Mouse (Mus musculus) spleen, adult 12 weeks (tissue): Measurements from ENCODE around the gene Wdr86.
"Not testable (repeated sequence)": the region's sequence is repeated elsewhere in the genome, so short reads cannot be mapped to it uniquely, and the experiment has no call there.

Experiments
- DNase-seq: peaks from one replicate; pipeline ENCODE4 v3.0.0; 2022; ENCODE audit warnings: low spot score

Wdr86 gene

GRCm38 (mm10) chr5:24730488-24730871 is at the start of gene Wdr86:
Gene Wdr86, minus strand, starts transcription at chr5:24730727.
- no peak for DNase-seq

- no peak for DNase-seq
Measured at GRCm38 (mm10) chr5:24779881-24780512, 49.5 kb upstream of the Wdr86 start.

GRCm38 (mm10) chr5:24779321-24779720 is 48.8 kb upstream of the Wdr86 start:
- DNase-seq, result no peak

- no peak for DNase-seq
Measured at GRCm38 (mm10) chr5:24778843-24779140, 48.3 kb upstream of the Wdr86 start.

- no peak for DNase-seq
Measured at GRCm38 (mm10) chr5:24778082-24778842, 47.7 kb upstream of the Wdr86 start.

GRCm38 (mm10) chr5:24776681-24777080 is 46.2 kb upstream of the Wdr86 start:
- DNase-seq, result no peak

- DNase-seq, result not testable (repeated sequence)
Measured at GRCm38 (mm10) chr5:24774549-24774948, 44.0 kb upstream of the Wdr86 start.

- no peak for DNase-seq
Measured at GRCm38 (mm10) chr5:24757816-24758215, 27.3 kb upstream of the Wdr86 start, which contains the start of gene Crygn. Gene Crygn, minus strand, starts transcription at chr5:24758008.

- DNase-seq, result no peak
Measured at GRCm38 (mm10) chr5:24756931-24757330, 26.4 kb upstream of the Wdr86 start.

- no peak for DNase-seq
Measured at GRCm38 (mm10) chr5:24752175-24752498, 21.6 kb upstream of the Wdr86 start.

- DNase-seq, result no peak
Measured at GRCm38 (mm10) chr5:24751305-24752174, 21.0 kb upstream of the Wdr86 start.

- DNase-seq, result no peak
Measured at GRCm38 (mm10) chr5:24750321-24751304, 20.1 kb upstream of the Wdr86 start.

- no peak for DNase-seq
Measured at GRCm38 (mm10) chr5:24749731-24750130, 19.2 kb upstream of the Wdr86 start.

- no peak for DNase-seq
Measured at GRCm38 (mm10) chr5:24747533-24747932, 17.0 kb upstream of the Wdr86 start.

- no peak for DNase-seq
Measured at GRCm38 (mm10) chr5:24743956-24744355, 13.4 kb upstream of the Wdr86 start.

- DNase-seq, result no peak
Measured at GRCm38 (mm10) chr5:24741172-24741885, 10.8 kb upstream of the Wdr86 start.

- DNase-seq, result peak; percentile 10
Measured at GRCm38 (mm10) chr5:24739141-24739753, 8.7 kb upstream of the Wdr86 start.

- no peak for DNase-seq
Measured at GRCm38 (mm10) chr5:24738517-24738916, 8.0 kb upstream of the Wdr86 start.

GRCm38 (mm10) chr5:24737595-24737994 is 7.1 kb upstream of the Wdr86 start:
- no peak for DNase-seq

GRCm38 (mm10) chr5:24733771-24734426 is 3.4 kb upstream of the Wdr86 start:
- no peak for DNase-seq
